Mouse (Mus musculus): ENCODE results near the gene Spop. TPM values are rescaled to one million over a fixed set of nuclear protein-coding genes. Genes with fewer than 3 reads are reported as not detected.
A peak's percentile ranks its signal among the peaks of the same experiment; 100 is the strongest.

Gene Spop
- polyA plus RNA-seq, 1 experiment, result 71.4 TPM

DNA sequence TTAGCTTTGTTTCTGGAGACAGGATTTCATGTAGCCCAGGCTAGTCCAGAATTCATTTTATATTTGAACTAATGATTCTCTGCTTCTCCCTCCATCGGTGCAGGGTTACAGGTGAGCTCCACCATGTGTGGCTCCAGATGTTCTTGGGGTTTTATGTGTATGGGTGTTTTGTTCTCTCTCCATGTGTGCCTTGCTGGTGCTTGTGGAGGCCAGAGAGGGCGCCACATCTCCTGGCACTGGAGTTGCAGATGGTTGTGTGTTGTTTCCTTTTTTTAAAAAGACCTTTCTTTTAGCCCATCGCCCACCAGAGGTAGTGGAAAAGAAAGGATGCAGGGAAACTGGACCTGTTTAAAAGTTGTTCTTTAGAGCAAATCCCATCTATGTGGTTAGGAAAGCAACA lies 114.4 kb downstream of the Spop start:
- TF ChIP-seq CTCF (IDR thresholded peaks at IDR 0.05; ENCODE audit: borderline replicate concordance, extremely low read depth, insufficient read depth, insufficient read length), result no peak
- TF ChIP-seq POLR2A (IDR thresholded peaks at IDR 0.05; ENCODE audit: borderline replicate concordance, extremely low read depth, insufficient read depth, insufficient read length, poor library complexity, severe bottlenecking), result no peak
- no peak for DNase-seq (ENCODE audit: low read depth)

GRCm38 (mm10) chr11:95532353-95533072 lies 118.6 kb downstream of the Spop start:
- TF ChIP-seq POLR2A (IDR thresholded peaks at IDR 0.05; ENCODE audit: borderline replicate concordance, extremely low read depth, insufficient read depth, insufficient read length, poor library complexity, severe bottlenecking) (no peak), CTCF (IDR thresholded peaks at IDR 0.05; ENCODE audit: borderline replicate concordance, extremely low read depth, insufficient read depth, insufficient read length) (no peak)
- DNase-seq (ENCODE audit: low read depth), result no peak

DNA sequence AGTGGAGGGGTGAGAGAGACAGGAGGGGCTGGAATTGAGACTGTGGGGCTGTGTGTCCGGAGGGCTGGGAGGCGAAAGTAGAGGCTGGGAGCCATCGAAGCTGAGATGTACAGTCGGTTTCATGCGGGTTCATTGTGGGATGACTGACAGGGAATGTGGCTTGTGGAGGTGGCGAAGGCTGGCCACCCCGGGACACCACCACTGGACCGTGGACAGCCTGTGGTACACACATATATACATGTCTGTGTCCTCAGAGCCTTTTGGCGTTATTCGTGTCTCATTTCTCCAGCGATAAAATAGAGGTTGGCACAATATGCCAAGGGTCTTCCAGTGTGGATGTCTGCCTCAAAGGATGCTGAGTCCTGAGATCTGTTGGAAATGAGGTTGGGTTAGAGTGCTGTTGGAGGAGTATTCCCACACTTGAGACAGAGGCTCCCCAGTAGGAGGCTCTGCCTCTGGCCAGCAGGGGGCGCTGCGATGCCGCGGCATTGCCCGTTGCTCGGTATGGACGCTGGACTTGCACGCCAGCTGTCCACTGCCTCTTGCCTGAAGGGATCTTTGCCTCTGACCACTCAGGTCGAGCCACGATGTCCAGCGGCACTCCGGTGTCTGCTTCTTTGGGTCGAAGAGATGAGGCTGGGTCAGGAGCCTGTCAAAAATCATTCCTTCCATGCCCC lies 119.7 kb downstream of the Spop start:
- TF ChIP-seq POLR2A (IDR thresholded peaks at IDR 0.05; ENCODE audit: borderline replicate concordance, extremely low read depth, insufficient read depth, insufficient read length, poor library complexity, severe bottlenecking) (no peak), CTCF (IDR thresholded peaks at IDR 0.05; ENCODE audit: borderline replicate concordance, extremely low read depth, insufficient read depth, insufficient read length) (peak; percentile 99)
- peak; percentile 90 for DNase-seq (ENCODE audit: low read depth)

DNA sequence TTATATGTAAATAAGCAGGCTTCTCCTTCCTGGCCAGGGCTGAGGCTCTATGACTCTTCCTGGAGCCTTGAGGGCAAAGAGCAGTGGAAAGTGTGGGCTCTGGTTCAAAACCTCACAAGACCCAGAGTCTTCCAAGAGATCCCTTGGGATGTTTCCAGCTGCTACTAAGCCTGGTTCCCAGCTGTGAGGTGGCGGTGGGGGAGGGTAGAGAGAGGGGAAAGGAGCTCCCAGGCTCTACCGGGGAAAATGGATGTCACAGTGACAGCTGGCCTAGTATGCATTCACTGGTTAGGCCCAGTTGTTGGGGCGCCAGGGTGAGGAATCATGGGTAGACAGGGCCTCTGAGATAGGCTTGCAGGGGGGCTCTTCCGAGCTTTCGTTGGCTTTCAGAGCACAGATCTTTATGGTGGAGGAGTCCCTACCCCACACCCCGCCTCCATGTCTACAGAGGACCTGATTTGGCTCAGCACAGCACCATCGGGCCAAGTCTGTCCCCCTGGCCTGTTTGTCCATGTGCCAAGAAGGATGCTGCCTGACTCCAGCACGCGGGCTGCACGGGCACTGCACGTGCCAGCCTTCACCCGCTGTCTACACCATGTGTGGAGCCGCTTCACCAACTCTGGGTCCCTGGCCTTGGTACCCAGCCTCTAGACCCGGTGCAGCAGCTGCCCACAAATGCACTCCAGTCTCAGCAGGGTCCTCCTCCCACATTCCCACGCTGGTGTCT lies 124.7 kb downstream of the Spop start:
- TF ChIP-seq POLR2A (IDR thresholded peaks at IDR 0.05; ENCODE audit: borderline replicate concordance, extremely low read depth, insufficient read depth, insufficient read length, poor library complexity, severe bottlenecking), result no peak
- no peak for TF ChIP-seq CTCF (IDR thresholded peaks at IDR 0.05; ENCODE audit: borderline replicate concordance, extremely low read depth, insufficient read depth, insufficient read length)
- peak; percentile 45 for DNase-seq (ENCODE audit: low read depth)

- no peak for TF ChIP-seq CTCF (IDR thresholded peaks at IDR 0.05; ENCODE audit: borderline replicate concordance, extremely low read depth, insufficient read depth, insufficient read length)
- TF ChIP-seq POLR2A (IDR thresholded peaks at IDR 0.05; ENCODE audit: borderline replicate concordance, extremely low read depth, insufficient read depth, insufficient read length, poor library complexity, severe bottlenecking), result no peak
Observed at GRCm38 (mm10) chr11:95540637-95541385, 126.9 kb downstream of the Spop start.

More at GRCm38 (mm10) chr11:95540637-95541385, 126.9 kb downstream of the Spop start:
- no peak for DNase-seq (ENCODE audit: low read depth)

Other genes with a start within 250 kb of the Spop start
- gene Tac4, start 152.6 kb upstream of the Spop start, polyA plus RNA-seq (2012; rRNA removed), result not detected in 2 replicates
- 48.5 and 50.9 TPM in 2 replicates for gene Kat7, start 103.8 kb upstream of the Spop start, polyA plus RNA-seq (2012; rRNA removed)
- 9.9 and 14.4 TPM in 2 replicates for gene Fam117a, start 77.1 kb upstream of the Spop start, polyA plus RNA-seq (2012; rRNA removed)
- gene Slc35b1, start 29.4 kb upstream of the Spop start, polyA plus RNA-seq (2012; rRNA removed), result 116 and 157 TPM in 2 replicates
- gene Nxph3, start 100.5 kb downstream of the Spop start, polyA plus RNA-seq (2012; rRNA removed), result 9.2 and 15.6 TPM in 2 replicates
- 17.2 and 42.3 TPM in 2 replicates for gene Ngfr, start 173.7 kb downstream of the Spop start, polyA plus RNA-seq (2012; rRNA removed)